Mouse (Mus musculus) kidney, embryonic 16.5 days (tissue): Measurements from ENCODE around the gene Abcd2. TPM values are rescaled to one million over a fixed set of nuclear protein-coding genes. Genes with fewer than 3 reads are reported as not detected.

ENCODE experiments used
- ATAC-seq: fragments of 200-750 bp; cut with Nextera tagmentation; 2 replicates; pipeline ENCODE4 v1.8.0; 2017; ENCODE audit warnings: moderate TSS enrichment; ENCODE audit not compliant: low FRiP score, low TSS enrichment
- H3K27ac ChIP-seq: fragments of 300-500 bp; sonication (generic); 2 replicates; pipeline ENCODE4 v1.5.1; 2014; ENCODE audit warnings: low read length
- H3K27me3 ChIP-seq: fragments of 300-500 bp; sonication (generic); 2 replicates; pipeline ENCODE4 v1.6.1; 2014; ENCODE audit warnings: low read length, control low read depth, mixed read lengths; ENCODE audit not compliant: insufficient read depth
- H3K36me3 ChIP-seq: fragments of 300-500 bp; sonication (generic); 2 replicates; pipeline ENCODE4 v1.6.1; 2014; ENCODE audit warnings: low read length, control low read depth, mixed read lengths; ENCODE audit not compliant: insufficient read depth
- H3K4me1 ChIP-seq: fragments of 300-500 bp; sonication (generic); 2 replicates; pipeline ENCODE4 v1.6.1; 2014; ENCODE audit warnings: low read length, control low read depth, mixed read lengths; ENCODE audit not compliant: insufficient read depth
- H3K4me2 ChIP-seq: fragments of 300-500 bp; sonication (generic); replicated peaks from 2 replicates; pipeline ENCODE4 v1.6.1; 2014; ENCODE audit warnings: low read depth, low read length
- H3K4me3 ChIP-seq: fragments of 300-500 bp; sonication (generic); 2 replicates; pipeline ENCODE4 v1.5.1; 2014; ENCODE audit warnings: mild to moderate bottlenecking, low read length
- H3K9ac ChIP-seq: fragments of 300-500 bp; sonication (generic); replicated peaks from 2 replicates; pipeline ENCODE4 v1.6.1; 2014; ENCODE audit warnings: low read length
- H3K9me3 ChIP-seq: fragments of 300-500 bp; sonication (generic); 2 replicates; pipeline ENCODE4 v1.6.1; 2016; ENCODE audit warnings: low read length, control low read depth
- WGBS: fragments of 180-500 bp; shearing (Covaris S2); extraction: QIAGEN DNeasy Blood & Tissue Kit; methylation state at CpG from one replicate; pipeline ENCODE4 v1.1.7; 2014; 5-methylcytosine and 5-hydroxymethylcytosine counted together
- polyA plus RNA-seq: library from polyadenylated mRNA; unstranded; fragments of >200 nt; fragmentation: Nextera tagmentation; extraction: Ambion mirVana; gene quantifications from 2 replicates; pipeline ENCODE4 v1.2.1, GENCODE M21; 2015

Gene Abcd2
- polyA plus RNA-seq = 4.1 TPM in 2 replicates

- under 1% methylated on average over 22 of the region's 22 CpGs for WGBS
- no peaks in the 10 kb centered on the region for H3K9me3 ChIP-seq
- peak within 1 kb of the TSS; percentile 86 for H3K27ac ChIP-seq
- no peaks in the 10 kb centered on the region for H3K27me3 ChIP-seq
- H3K4me1 ChIP-seq = no peaks in the 10 kb centered on the region
- peak within 1 kb of the TSS; percentile 60 for H3K9ac ChIP-seq
- peak within 1 kb of the TSS; percentile 50 for H3K4me3 ChIP-seq
- H3K36me3 ChIP-seq = no peaks in the 10 kb centered on the region
- H3K4me2 ChIP-seq = peak within 1 kb of the TSS; percentile 74
- ATAC-seq = peak; percentile 99
Observed at GRCm38 (mm10) chr15:91191412-91192222, at the start of gene Abcd2. Gene Abcd2, minus strand, starts transcription at chr15:91191799.

- no peak for ATAC-seq
- Histone ChIP-seq H3K9me3 (no peaks in the 10 kb centered on the region), H3K4me1 (no peaks in the 10 kb centered on the region), H3K27me3 (no peaks in the 10 kb centered on the region), H3K36me3 (no peaks in the 10 kb centered on the region), H3K4me3 (no peak overlapping the region), H3K9ac (no peak overlapping the region), H3K4me2 (no peak overlapping the region), H3K27ac (no peak overlapping the region)
- WGBS = 82% methylated on average over 3 of the region's 3 CpGs
Observed at GRCm38 (mm10) chr15:91240683-91241335, 49.2 kb upstream of the Abcd2 start.

- H3K9me3 ChIP-seq = no peaks in the 10 kb centered on the region
- WGBS = 83% methylated on average over 5 of the region's 5 CpGs
- no peak overlapping the region for H3K4me2 ChIP-seq
- H3K36me3 ChIP-seq = no peaks in the 10 kb centered on the region
- H3K4me3 ChIP-seq = no peak overlapping the region
- H3K9ac ChIP-seq = no peak overlapping the region
- no peak overlapping the region for H3K27ac ChIP-seq
- no peaks in the 10 kb centered on the region for H3K4me1 ChIP-seq
- H3K27me3 ChIP-seq = no peaks in the 10 kb centered on the region
- ATAC-seq = no peak
Observed at GRCm38 (mm10) chr15:91237294-91237693, 45.7 kb upstream of the Abcd2 start.

GRCm38 (mm10) chr15:91206518-91206917 is 14.9 kb upstream of the Abcd2 start:
- Histone ChIP-seq H3K4me3 (no peak overlapping the region), H3K27me3 (no peaks in the 10 kb centered on the region), H3K9ac (no peak overlapping the region), H3K27ac (no peak overlapping the region), H3K4me2 (no peak overlapping the region), H3K4me1 (no peaks in the 10 kb centered on the region), H3K36me3 (no peaks in the 10 kb centered on the region), H3K9me3 (no peaks in the 10 kb centered on the region)
- ATAC-seq = no peak
- WGBS = 88% methylated on average over 5 of the region's 5 CpGs

- Histone ChIP-seq H3K4me1 (no peaks in the 10 kb centered on the region), H3K27me3 (no peaks in the 10 kb centered on the region), H3K36me3 (no peaks in the 10 kb centered on the region), H3K4me2 (no peak overlapping the region), H3K9me3 (no peaks in the 10 kb centered on the region), H3K27ac (no peak overlapping the region), H3K4me3 (no peak overlapping the region), H3K9ac (no peak overlapping the region)
- 87% methylated on average over 3 of the region's 3 CpGs for WGBS
- no peak for ATAC-seq
Observed at GRCm38 (mm10) chr15:91203521-91203920, 11.9 kb upstream of the Abcd2 start.

- 98% methylated on average over 1 of the region's 1 CpGs for WGBS
- H3K4me1 ChIP-seq = no peaks in the 10 kb centered on the region
- no peak overlapping the region for H3K9ac ChIP-seq
- no peaks in the 10 kb centered on the region for H3K36me3 ChIP-seq
- no peak overlapping the region for H3K27ac ChIP-seq
- no peak overlapping the region for H3K4me3 ChIP-seq
- H3K27me3 ChIP-seq = no peaks in the 10 kb centered on the region
- ATAC-seq = no peak
- H3K4me2 ChIP-seq = no peak overlapping the region
- no peaks in the 10 kb centered on the region for H3K9me3 ChIP-seq
Observed at GRCm38 (mm10) chr15:91202486-91202885, 10.9 kb upstream of the Abcd2 start.

GRCm38 (mm10) chr15:91200833-91201232 is 9.2 kb upstream of the Abcd2 start:
- 96% methylated on average over 1 of the region's 1 CpGs for WGBS
- H3K36me3 ChIP-seq = no peaks in the 10 kb centered on the region
- no peak for ATAC-seq

GRCm38 (mm10) chr15:91199256-91199905 is 7.8 kb upstream of the Abcd2 start, which contains the start of gene CN725425:
Gene CN725425, plus strand, starts transcription at chr15:91199494.
- no peak within 1 kb of the TSS for H3K4me3 ChIP-seq
- no peaks in the 10 kb centered on the region for H3K9me3 ChIP-seq
- 91% methylated on average over 27 of the region's 30 CpGs for WGBS
- H3K27me3 ChIP-seq = no peaks in the 10 kb centered on the region
- no peaks in the 10 kb centered on the region for H3K4me1 ChIP-seq
- ATAC-seq = no peak
- H3K4me2 ChIP-seq = no peak within 1 kb of the TSS
- no peaks in the 10 kb centered on the region for H3K36me3 ChIP-seq
- H3K9ac ChIP-seq = no peak within 1 kb of the TSS
- H3K27ac ChIP-seq = no peak within 1 kb of the TSS

More at GRCm38 (mm10) chr15:91200833-91201232, 9.2 kb upstream of the Abcd2 start:
- Histone ChIP-seq H3K9ac (no peak overlapping the region), H3K27me3 (no peaks in the 10 kb centered on the region), H3K4me3 (no peak overlapping the region), H3K27ac (no peak overlapping the region), H3K9me3 (no peaks in the 10 kb centered on the region), H3K4me2 (no peak overlapping the region), H3K4me1 (no peaks in the 10 kb centered on the region)

GRCm38 (mm10) chr15:91192223-91192598 is 612 bp upstream of the Abcd2 start:
- Histone ChIP-seq H3K4me3 (peak overlapping the region; percentile 50), H3K9ac (peak overlapping the region; percentile 60), H3K27ac (peak overlapping the region; percentile 86), H3K36me3 (no peaks in the 10 kb centered on the region), H3K4me1 (no peaks in the 10 kb centered on the region), H3K27me3 (no peaks in the 10 kb centered on the region), H3K4me2 (peak overlapping the region; percentile 74), H3K9me3 (no peaks in the 10 kb centered on the region)
- WGBS = 11% methylated on average over 7 of the region's 7 CpGs
- ATAC-seq = no peak
